Mouse (Mus musculus): ENCODE data around the gene 1700003F12Rik. TPM values are rescaled to one million over a fixed set of nuclear protein-coding genes. Genes with fewer than 3 reads are reported as not detected.
A peak's percentile ranks its signal among the peaks of the same experiment; 100 is the strongest.

1700003F12Rik gene
- polyA plus RNA-seq, 1 experiment from 2014 or later, result 2.3 TPM

GRCm38 (mm10) chr2:154517424-154517823 lies 29.5 kb upstream of the 1700003F12Rik start:
- H3K36me3 ChIP-seq (ENCODE audit: control insufficient read depth, insufficient read depth, low read length), result peaks cover 9% of the 10 kb centered on the region
- ATAC-seq, result no peak

GRCm38 (mm10) chr2:154521449-154521848 lies 25.4 kb upstream of the 1700003F12Rik start:
- Histone ChIP-seq H3K4me2 (ENCODE audit: low read length) (no peak overlapping the region), H3K4me3 (ENCODE audit: low read depth, low read length) (no peak overlapping the region), H3K36me3 (ENCODE audit: control insufficient read depth, insufficient read depth, low read length) (peaks cover 16% of the 10 kb centered on the region), H3K9ac (ENCODE audit: low read depth, low read length) (no peak overlapping the region), H3K9me3 (replicated peaks; ENCODE audit: control insufficient read depth, low read length, poor library complexity, severe bottlenecking) (no peaks in the 10 kb centered on the region), H3K4me1 (ENCODE audit: control insufficient read depth, insufficient read depth, low read length) (no peaks in the 10 kb centered on the region), H3K27me3 (ENCODE audit: control insufficient read depth, insufficient read depth, low read depth, low read length) (no peaks in the 10 kb centered on the region), H3K27ac (ENCODE audit: low read length) (no peak overlapping the region)
- no peak for ATAC-seq

More at GRCm38 (mm10) chr2:154517424-154517823, 29.5 kb upstream of the 1700003F12Rik start:
- Histone ChIP-seq H3K27ac (ENCODE audit: low read length) (no peak overlapping the region), H3K4me1 (ENCODE audit: control insufficient read depth, insufficient read depth, low read length) (no peaks in the 10 kb centered on the region), H3K9ac (ENCODE audit: low read depth, low read length) (no peak overlapping the region), H3K4me2 (ENCODE audit: low read length) (no peak overlapping the region), H3K4me3 (ENCODE audit: low read depth, low read length) (no peak overlapping the region), H3K9me3 (replicated peaks; ENCODE audit: control insufficient read depth, low read length, poor library complexity, severe bottlenecking) (no peaks in the 10 kb centered on the region), H3K27me3 (ENCODE audit: control insufficient read depth, insufficient read depth, low read depth, low read length) (no peaks in the 10 kb centered on the region)
- 90% methylated on average over 5 of the region's 5 CpGs for WGBS

GRCm38 (mm10) chr2:154522334-154522733 lies 24.6 kb upstream of the 1700003F12Rik start:
- Histone ChIP-seq H3K4me1 (ENCODE audit: control insufficient read depth, insufficient read depth, low read length) (no peaks in the 10 kb centered on the region), H3K9me3 (replicated peaks; ENCODE audit: control insufficient read depth, low read length, poor library complexity, severe bottlenecking) (no peaks in the 10 kb centered on the region), H3K4me3 (ENCODE audit: low read depth, low read length) (no peak overlapping the region), H3K27ac (ENCODE audit: low read length) (no peak overlapping the region), H3K9ac (ENCODE audit: low read depth, low read length) (no peak overlapping the region), H3K36me3 (ENCODE audit: control insufficient read depth, insufficient read depth, low read length) (peaks cover 16% of the 10 kb centered on the region; the same call in 1 of the 2 replicates), H3K27me3 (ENCODE audit: control insufficient read depth, insufficient read depth, low read depth, low read length) (no peaks in the 10 kb centered on the region), H3K4me2 (ENCODE audit: low read length) (no peak overlapping the region)
- WGBS, result 96% methylated on average over 5 of the region's 5 CpGs
- ATAC-seq, result no peak

GRCm38 (mm10) chr2:154525285-154525684 lies 21.6 kb upstream of the 1700003F12Rik start:
- H3K9ac ChIP-seq (ENCODE audit: low read depth, low read length), result no peak overlapping the region
- no peaks in the 10 kb centered on the region for H3K9me3 ChIP-seq (replicated peaks; ENCODE audit: control insufficient read depth, low read length, poor library complexity, severe bottlenecking)
- H3K4me2 ChIP-seq (ENCODE audit: low read length), result no peak overlapping the region
- no peaks in the 10 kb centered on the region for H3K27me3 ChIP-seq (ENCODE audit: control insufficient read depth, insufficient read depth, low read depth, low read length)
- no peak overlapping the region for H3K27ac ChIP-seq (ENCODE audit: low read length)
- no peak for ATAC-seq
- no peaks in the 10 kb centered on the region for H3K4me1 ChIP-seq (ENCODE audit: control insufficient read depth, insufficient read depth, low read length)
- 97% methylated on average over 2 of the region's 2 CpGs for WGBS
- H3K4me3 ChIP-seq (ENCODE audit: low read depth, low read length), result no peak overlapping the region
- H3K36me3 ChIP-seq (ENCODE audit: control insufficient read depth, insufficient read depth, low read length), result peaks cover 17% of the 10 kb centered on the region; the same call in 1 of the 2 replicates

GRCm38 (mm10) chr2:154526531-154526930 lies 20.4 kb upstream of the 1700003F12Rik start:
- WGBS, result 74% methylated on average over 3 of the region's 3 CpGs
- no peak overlapping the region for H3K4me2 ChIP-seq (ENCODE audit: low read length)
- peaks cover 17% of the 10 kb centered on the region; the same call in 1 of the 2 replicates for H3K36me3 ChIP-seq (ENCODE audit: control insufficient read depth, insufficient read depth, low read length)
- no peak overlapping the region for H3K4me3 ChIP-seq (ENCODE audit: low read depth, low read length)
- H3K4me1 ChIP-seq (ENCODE audit: control insufficient read depth, insufficient read depth, low read length), result no peaks in the 10 kb centered on the region
- no peaks in the 10 kb centered on the region for H3K27me3 ChIP-seq (ENCODE audit: control insufficient read depth, insufficient read depth, low read depth, low read length)
- H3K9me3 ChIP-seq (replicated peaks; ENCODE audit: control insufficient read depth, low read length, poor library complexity, severe bottlenecking), result no peaks in the 10 kb centered on the region
- no peak overlapping the region for H3K27ac ChIP-seq (ENCODE audit: low read length)
- ATAC-seq, result no peak
- no peak overlapping the region for H3K9ac ChIP-seq (ENCODE audit: low read depth, low read length)

GRCm38 (mm10) chr2:154532888-154533287 lies 14.0 kb upstream of the 1700003F12Rik start:
- no peak for ATAC-seq
- Histone ChIP-seq H3K4me3 (ENCODE audit: low read depth, low read length) (no peak overlapping the region), H3K4me1 (ENCODE audit: control insufficient read depth, insufficient read depth, low read length) (peaks cover 6% of the 10 kb centered on the region), H3K27ac (ENCODE audit: low read length) (peak overlapping the region; percentile 33; the same call in 1 of the 2 replicates), H3K27me3 (ENCODE audit: control insufficient read depth, insufficient read depth, low read depth, low read length) (no peaks in the 10 kb centered on the region), H3K4me2 (ENCODE audit: low read length) (no peak overlapping the region), H3K36me3 (ENCODE audit: control insufficient read depth, insufficient read depth, low read length) (peaks cover 11% of the 10 kb centered on the region), H3K9ac (ENCODE audit: low read depth, low read length) (no peak overlapping the region), H3K9me3 (replicated peaks; ENCODE audit: control insufficient read depth, low read length, poor library complexity, severe bottlenecking) (no peaks in the 10 kb centered on the region)
- 15% methylated on average over 3 of the region's 3 CpGs for WGBS

GRCm38 (mm10) chr2:154534704-154535270 lies 12.1 kb upstream of the 1700003F12Rik start:
- Histone ChIP-seq H3K27me3 (ENCODE audit: control insufficient read depth, insufficient read depth, low read depth, low read length) (no peaks in the 10 kb centered on the region), H3K27ac (ENCODE audit: low read length) (no peak overlapping the region), H3K9ac (ENCODE audit: low read depth, low read length) (no peak overlapping the region), H3K4me3 (ENCODE audit: low read depth, low read length) (no peak overlapping the region), H3K4me1 (ENCODE audit: control insufficient read depth, insufficient read depth, low read length) (peaks cover 10% of the 10 kb centered on the region), H3K4me2 (ENCODE audit: low read length) (no peak overlapping the region), H3K9me3 (replicated peaks; ENCODE audit: control insufficient read depth, low read length, poor library complexity, severe bottlenecking) (no peaks in the 10 kb centered on the region), H3K36me3 (ENCODE audit: control insufficient read depth, insufficient read depth, low read length) (peaks cover 6% of the 10 kb centered on the region)
- no peak for ATAC-seq
- WGBS, result 95% methylated on average over 12 of the region's 12 CpGs

- 41% methylated on average over 2 of the region's 2 CpGs for WGBS
- H3K27me3 ChIP-seq (ENCODE audit: control insufficient read depth, insufficient read depth, low read depth, low read length), result no peaks in the 10 kb centered on the region
- H3K36me3 ChIP-seq (ENCODE audit: control insufficient read depth, insufficient read depth, low read length), result peaks cover 6% of the 10 kb centered on the region
- H3K9me3 ChIP-seq (replicated peaks; ENCODE audit: control insufficient read depth, low read length, poor library complexity, severe bottlenecking), result no peaks in the 10 kb centered on the region
- H3K4me3 ChIP-seq (ENCODE audit: low read depth, low read length), result no peak overlapping the region
- no peak for ATAC-seq
- no peak overlapping the region for H3K4me2 ChIP-seq (ENCODE audit: low read length)
- H3K9ac ChIP-seq (ENCODE audit: low read depth, low read length), result no peak overlapping the region
- peaks cover 5% of the 10 kb centered on the region; the same call in 1 of the 2 replicates for H3K4me1 ChIP-seq (ENCODE audit: control insufficient read depth, insufficient read depth, low read length)
- H3K27ac ChIP-seq (ENCODE audit: low read length), result no peak overlapping the region; the same call in 1 of the 2 replicates
These were observed 8.6 kb upstream of the 1700003F12Rik start for GRCm38 (mm10) chr2:154538310-154538709.

GRCm38 (mm10) chr2:154538710-154539109 lies 8.2 kb upstream of the 1700003F12Rik start:
- no peak overlapping the region for H3K9ac ChIP-seq (ENCODE audit: low read depth, low read length)
- H3K4me2 ChIP-seq (ENCODE audit: low read length), result no peak overlapping the region
- H3K4me3 ChIP-seq (ENCODE audit: low read depth, low read length), result no peak overlapping the region
- H3K27ac ChIP-seq (ENCODE audit: low read length), result peak overlapping the region; percentile 53
- H3K4me1 ChIP-seq (ENCODE audit: control insufficient read depth, insufficient read depth, low read length), result peaks cover 5% of the 10 kb centered on the region; the same call in 1 of the 2 replicates
- no peak for ATAC-seq
- H3K9me3 ChIP-seq (replicated peaks; ENCODE audit: control insufficient read depth, low read length, poor library complexity, severe bottlenecking), result no peaks in the 10 kb centered on the region
- H3K36me3 ChIP-seq (ENCODE audit: control insufficient read depth, insufficient read depth, low read length), result peaks cover 6% of the 10 kb centered on the region
- H3K27me3 ChIP-seq (ENCODE audit: control insufficient read depth, insufficient read depth, low read depth, low read length), result no peaks in the 10 kb centered on the region
- 53% methylated on average over 3 of the region's 3 CpGs for WGBS
